Comparison of ENCODE assay signal across 11 mouse cellular contexts in the genomic region with DNA sequence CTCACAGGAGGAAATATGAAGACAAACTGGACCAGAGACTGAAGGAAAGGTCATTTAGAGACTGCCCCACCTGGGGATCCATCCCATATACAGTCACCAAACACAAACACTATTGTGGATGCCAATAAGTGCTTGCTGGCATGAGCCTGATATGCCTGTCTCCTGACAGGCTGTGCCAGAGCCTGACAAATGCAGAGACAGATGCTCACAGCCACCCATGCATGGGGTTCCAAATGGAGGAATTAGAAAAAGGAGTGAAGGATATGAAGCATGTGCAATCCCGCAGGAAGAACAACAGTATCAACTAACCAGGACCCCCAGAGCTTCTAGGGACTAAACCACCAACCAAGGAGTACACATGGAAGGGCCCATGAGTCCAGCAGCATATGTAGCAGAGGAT.
"Had no signal": no experiment of that assay in that cellular context is flagged by ENCODE, and none has a peak within 500 bp of the region (broad histone marks: within the 10 kb centered on the region; RNA-seq: fewer than 3 reads in every experiment).

No protein-coding gene starts in this region.

- ATAC-seq: intestine, embryonic 15.5 days; liver, postnatal 0 days had no signal

- DNase-seq: kidney, adult 18-20 months; kidney, postnatal 14 days; liver; liver, embryonic 13.5 days; liver, postnatal 0 days; lung, postnatal 36 days; midbrain, embryonic 14.5 days; spleen, adult 18-20 months; thymus, adult 18-20 months; thymus, postnatal 14 days had no signal
